Mouse (Mus musculus): Measurements from ENCODE around the gene Tstd1. TPM values are rescaled to one million over a fixed set of nuclear protein-coding genes. Genes with fewer than 3 reads are reported as not detected.

Gene Tstd1
- total RNA-seq, 2 experiments from 2014 or later, result 4.1 to 5.9 TPM

GRCm38 (mm10) chr1:171419291-171419882, 715 bp downstream of the Tstd1 start:
- no peak for DNase-seq

DNA sequence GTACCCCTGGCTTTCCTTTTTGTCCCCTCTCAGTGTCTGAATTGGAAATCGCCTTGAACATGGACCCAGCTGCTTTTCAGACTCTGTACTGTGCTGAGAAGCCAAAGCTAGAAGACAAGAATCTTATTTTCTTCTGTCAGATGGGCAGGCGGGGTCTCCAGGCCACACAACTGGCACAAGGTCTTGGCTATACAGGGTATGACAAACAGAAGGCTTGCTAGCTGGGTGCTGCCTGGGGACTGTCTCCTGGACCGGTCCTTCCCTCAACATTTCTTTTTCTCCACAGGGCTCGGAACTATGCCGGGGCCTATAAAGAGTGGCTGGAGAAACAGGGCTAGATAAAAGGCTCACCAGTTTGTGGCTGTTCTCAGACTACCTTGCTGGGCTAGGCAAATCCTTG, 1.2 kb downstream of the Tstd1 start:
- no peak for DNase-seq

DNA sequence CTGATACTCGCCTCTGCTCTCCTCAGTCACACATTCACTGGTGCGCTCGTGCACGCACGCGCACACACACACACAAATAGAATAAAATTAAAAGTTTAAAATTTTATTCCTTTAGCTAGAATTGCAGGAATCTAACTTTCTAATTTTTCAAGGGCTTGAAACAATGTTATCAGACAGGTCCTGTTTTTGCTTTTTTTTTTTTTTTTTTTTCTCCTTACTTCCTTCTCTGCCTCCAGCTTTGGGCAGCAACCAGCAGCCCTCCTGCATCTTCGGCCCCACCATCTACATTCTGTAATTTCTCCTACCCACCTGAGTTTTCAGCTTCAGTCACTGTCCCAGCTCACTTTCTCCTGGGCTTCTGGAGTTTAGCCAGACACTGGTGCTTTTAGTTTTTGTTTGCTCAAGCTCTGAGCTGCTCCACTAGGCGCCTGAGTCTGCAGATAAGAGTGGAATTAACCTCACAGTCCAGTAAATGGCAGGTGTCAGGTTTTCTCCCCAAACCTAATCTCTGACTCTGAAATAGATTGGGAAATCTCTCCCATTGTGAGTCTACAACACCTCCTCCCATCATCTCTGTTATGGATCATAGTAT, 3.9 kb downstream of the Tstd1 start:
- DNase-seq, result no peak

DNA sequence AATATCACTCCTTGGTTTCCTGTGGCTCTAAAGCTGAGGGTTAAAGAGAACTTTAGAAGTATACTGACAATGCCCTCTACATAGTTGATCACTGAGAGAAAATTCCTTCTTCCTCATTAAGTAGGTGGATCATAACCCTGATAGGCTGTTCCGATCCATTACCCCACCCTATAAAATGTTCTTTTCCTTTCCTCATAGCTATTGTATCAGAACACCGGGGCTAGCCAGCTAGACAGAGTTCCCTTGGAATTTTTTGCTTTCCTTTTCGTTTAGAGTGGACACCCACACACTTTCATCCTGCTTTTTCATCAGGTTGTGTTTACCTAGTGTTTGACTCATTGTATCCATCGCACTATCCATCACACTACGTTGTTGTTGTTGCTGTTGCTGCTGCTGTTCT, 6.0 kb downstream of the Tstd1 start:
- no peak for DNase-seq

DNA sequence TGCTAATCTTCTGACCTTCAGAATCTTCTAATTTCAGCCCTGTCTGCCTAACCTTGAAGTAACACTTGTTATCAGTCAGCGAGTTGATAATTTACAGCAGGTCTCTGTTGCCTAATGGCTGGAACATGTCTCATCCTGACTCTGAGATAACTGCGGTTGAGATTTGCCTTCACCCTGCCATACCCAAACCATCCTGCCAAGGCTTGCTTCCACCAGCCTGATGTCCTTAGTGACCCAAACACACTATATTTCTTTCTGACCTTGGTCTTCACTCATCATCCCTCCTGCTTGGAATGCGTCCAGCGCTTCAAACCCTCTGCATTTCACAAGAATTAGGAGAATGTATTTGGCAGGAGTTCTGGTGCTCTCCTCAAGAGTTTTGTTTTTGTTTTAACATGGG, 6.5 kb downstream of the Tstd1 start:
- DNase-seq, result no peak

GRCm38 (mm10) chr1:171432158-171432557, 13.5 kb downstream of the Tstd1 start:
- no peak for DNase-seq

DNA sequence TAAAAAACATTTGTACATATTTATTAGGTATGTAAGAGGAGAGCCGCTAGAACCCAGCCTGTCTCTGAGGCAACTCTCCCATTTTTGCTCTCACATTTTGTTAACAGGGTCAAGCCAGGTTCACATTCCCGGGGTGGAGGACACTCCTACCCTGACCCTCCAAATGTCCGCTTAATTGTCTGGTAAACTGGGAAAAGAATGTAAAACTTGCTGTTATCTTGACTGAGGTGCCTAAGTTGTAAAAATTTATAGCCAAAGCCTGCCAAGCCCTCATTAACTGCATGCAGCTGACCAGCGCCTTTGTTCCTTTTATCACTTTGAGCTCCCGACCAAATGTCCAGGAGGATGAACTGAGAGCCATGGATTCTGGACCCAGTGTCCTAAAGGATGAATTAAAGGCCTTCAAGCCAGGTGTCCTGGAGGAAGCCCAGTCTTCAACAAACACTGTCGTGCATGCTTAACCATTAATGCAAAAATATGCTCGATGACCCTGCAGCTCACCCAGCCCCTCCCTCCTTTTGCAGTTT, 16.7 kb downstream of the Tstd1 start:
- DNase-seq, result no peak

- no peak for DNase-seq
These were observed 17.3 kb downstream of the Tstd1 start for GRCm38 (mm10) chr1:171435974-171436373.

- no peak for DNase-seq
These were observed 18.8 kb downstream of the Tstd1 start, which contains the start of gene F11r for GRCm38 (mm10) chr1:171437264-171438013. F11r (plus strand) TSS chr1:171437535.

GRCm38 (mm10) chr1:171438014-171438670, 19.5 kb downstream of the Tstd1 start:
- no peak for DNase-seq

DNA sequence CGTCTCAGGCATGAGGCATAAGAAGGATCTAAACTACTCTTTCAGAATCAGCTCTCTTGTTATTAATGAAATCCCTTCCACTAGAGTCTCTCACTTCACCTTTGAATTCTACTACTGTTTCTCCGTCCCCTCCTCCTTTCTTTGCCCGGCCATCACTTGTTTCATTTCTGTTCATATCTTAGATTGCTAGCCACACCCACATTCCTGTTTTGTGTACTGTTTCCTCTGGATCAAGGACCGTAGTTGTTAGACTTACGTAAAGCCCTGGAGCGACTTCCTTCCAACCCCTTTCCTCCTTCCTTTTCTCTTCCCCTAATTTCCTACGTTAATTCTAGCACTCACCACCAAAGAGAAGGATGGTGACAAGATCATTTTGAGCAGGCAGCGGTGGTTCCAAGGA, 20.4 kb downstream of the Tstd1 start:
- no peak for DNase-seq

- no peak for DNase-seq
These were observed 21.5 kb downstream of the Tstd1 start for GRCm38 (mm10) chr1:171440025-171440725.

GRCm38 (mm10) chr1:171441466-171442412, 23.1 kb downstream of the Tstd1 start:
- DNase-seq, result no peak

- DNase-seq, result no peak
These were observed 23.7 kb downstream of the Tstd1 start for GRCm38 (mm10) chr1:171442413-171442760.

DNA sequence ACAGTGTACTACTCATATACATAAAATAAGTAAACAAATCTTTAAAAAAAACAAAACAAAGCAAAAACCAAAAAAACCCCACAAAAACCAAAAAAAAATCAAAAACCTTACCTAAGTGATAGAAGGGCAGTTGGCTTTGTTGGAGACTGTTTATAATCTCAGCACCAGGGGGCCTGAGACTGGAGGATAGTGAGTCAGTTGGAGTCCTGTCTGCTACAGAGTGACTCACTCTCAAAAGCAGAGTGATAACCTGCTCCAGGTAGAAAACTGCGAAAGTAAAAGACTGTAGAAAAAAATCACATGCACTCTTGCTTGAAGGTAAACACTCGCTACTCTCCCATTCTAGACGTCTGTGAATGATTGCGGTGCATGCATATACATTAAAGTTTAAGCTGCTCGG, 26.4 kb downstream of the Tstd1 start:
- DNase-seq, result no peak

GRCm38 (mm10) chr1:171446854-171447253, 28.2 kb downstream of the Tstd1 start:
- no peak for DNase-seq

GRCm38 (mm10) chr1:171447692-171448091, 29.0 kb downstream of the Tstd1 start:
- DNase-seq, result no peak

GRCm38 (mm10) chr1:171450062-171450461, 31.4 kb downstream of the Tstd1 start:
- no peak for DNase-seq

DNA sequence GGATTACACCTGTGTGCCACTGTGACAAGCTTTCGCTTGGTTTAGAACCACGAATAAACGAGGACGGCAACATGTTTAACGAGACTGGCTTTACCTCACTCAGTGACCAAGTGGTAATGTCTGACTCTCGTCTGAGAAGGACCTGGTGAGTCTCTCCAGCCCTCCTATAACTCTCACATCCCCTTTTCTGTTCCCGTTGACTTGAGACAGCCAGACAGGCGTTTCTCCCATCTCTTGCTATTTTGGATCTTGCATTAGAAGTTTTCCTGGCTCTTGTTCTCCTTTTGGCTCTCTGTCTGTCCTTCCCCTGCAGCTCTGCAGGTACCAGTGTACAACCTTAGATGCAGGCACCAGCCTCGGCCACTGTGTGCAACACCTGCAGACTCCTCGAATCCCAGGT, 32.3 kb downstream of the Tstd1 start:
- DNase-seq, result no peak

DNA sequence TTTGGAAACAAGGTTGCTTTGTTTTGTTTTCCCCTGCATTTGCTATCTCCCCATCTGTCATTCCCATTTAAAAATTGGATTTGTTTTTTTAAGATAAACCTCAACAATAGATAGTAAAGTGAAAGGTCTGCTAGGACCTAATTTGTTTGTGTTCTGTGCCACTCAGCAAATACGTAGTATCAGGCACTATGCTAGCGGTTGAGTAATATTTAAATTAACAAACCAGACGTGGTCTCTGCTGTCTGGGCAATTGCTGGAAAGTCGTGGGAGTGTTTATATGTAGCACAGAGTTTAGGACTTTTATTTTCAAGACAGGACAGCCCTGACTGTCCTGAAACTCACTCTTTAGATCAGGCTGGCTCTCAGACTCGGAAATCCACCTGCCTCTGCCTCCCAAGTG, 33.9 kb downstream of the Tstd1 start:
- no peak for DNase-seq

- no peak for DNase-seq
These were observed 34.3 kb downstream of the Tstd1 start for GRCm38 (mm10) chr1:171452923-171453322.
